Mouse (Mus musculus): ENCODE measurements around the gene Mis12. TPM values are rescaled to one million over a fixed set of nuclear protein-coding genes. Genes with fewer than 3 reads are reported as not detected.

Mis12 gene
- polyA plus RNA-seq, 1 experiment, result 5.1 TPM

DNA sequence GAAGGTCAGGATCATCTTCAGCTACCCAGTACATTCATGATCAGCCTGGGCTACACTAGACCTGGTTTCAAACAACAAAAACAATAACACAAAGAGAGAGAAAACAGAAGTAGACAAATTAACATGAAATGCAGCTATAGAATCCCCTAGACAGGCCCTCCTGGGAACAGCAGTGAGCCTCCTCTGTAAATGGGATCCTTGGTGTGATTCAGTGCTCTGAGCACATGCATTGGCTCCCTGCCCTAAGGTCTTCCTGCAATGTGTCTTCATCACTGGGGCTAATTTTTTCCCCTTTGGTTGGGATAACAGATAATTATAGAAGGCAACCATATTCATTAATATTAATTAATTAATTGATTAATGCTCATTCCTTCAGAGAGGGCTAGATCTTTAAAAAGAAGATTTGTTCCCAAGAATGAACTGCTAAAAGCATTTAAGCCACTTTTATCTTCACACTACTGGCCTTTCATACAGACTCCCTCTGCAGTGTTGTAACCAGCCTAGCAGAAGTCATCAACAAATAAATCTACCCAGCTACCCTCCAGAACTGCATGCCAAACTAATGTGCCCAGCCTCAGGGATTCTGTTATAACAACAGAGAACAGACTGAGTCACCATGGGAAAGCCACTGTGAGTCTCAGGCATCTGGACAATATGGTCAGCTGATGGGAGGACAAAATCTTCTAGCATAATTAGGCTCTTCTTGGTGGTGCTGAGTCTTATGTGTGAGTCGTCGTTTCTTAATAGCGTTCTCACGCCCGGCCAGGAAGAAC lies 20.3 kb downstream of the Mis12 start:
- Histone ChIP-seq H3K4me1 (ENCODE audit: control insufficient read depth, insufficient read depth, low read length) (no peaks in the 10 kb centered on the region), H3K4me3 (replicated peaks; ENCODE audit: extremely low read depth, low read depth, low read length) (no peak overlapping the region)
- no peak for DNase-seq
- TF ChIP-seq POLR2A (IDR thresholded peaks at IDR 0.05; ENCODE audit: borderline replicate concordance, extremely low read depth, low read depth, low read length), result no peak
- TF ChIP-seq CTCF (IDR thresholded peaks at IDR 0.05; ENCODE audit: insufficient read depth, low read length), result no peak
- 96% methylated on average over 5 of the region's 5 CpGs for WGBS

GRCm38 (mm10) chr11:71052554-71052953 lies 33.1 kb downstream of the Mis12 start:
- WGBS, result 0% methylated on average over 1 of the region's 1 CpGs
- TF ChIP-seq CTCF (IDR thresholded peaks at IDR 0.05; ENCODE audit: insufficient read depth, low read length), result no peak
- TF ChIP-seq POLR2A (IDR thresholded peaks at IDR 0.05; ENCODE audit: borderline replicate concordance, extremely low read depth, low read depth, low read length), result no peak
- Histone ChIP-seq H3K4me3 (replicated peaks; ENCODE audit: extremely low read depth, low read depth, low read length) (no peak overlapping the region), H3K4me1 (ENCODE audit: control insufficient read depth, insufficient read depth, low read length) (no peaks in the 10 kb centered on the region)
- no peak for DNase-seq

GRCm38 (mm10) chr11:71076342-71076741 lies 56.9 kb downstream of the Mis12 start:
- TF ChIP-seq POLR2A (IDR thresholded peaks at IDR 0.05; ENCODE audit: borderline replicate concordance, extremely low read depth, low read depth, low read length) (no peak), CTCF (IDR thresholded peaks at IDR 0.05; ENCODE audit: insufficient read depth, low read length) (no peak)
- H3K4me1 ChIP-seq (ENCODE audit: control insufficient read depth, insufficient read depth, low read length), result no peaks in the 10 kb centered on the region
- WGBS, result 46% methylated on average over 1 of the region's 1 CpGs
- no peak for DNase-seq
- H3K4me3 ChIP-seq (replicated peaks; ENCODE audit: extremely low read depth, low read depth, low read length), result no peak overlapping the region

Other genes starting within 250 kb of the Mis12 start
- 2.6 and 3.5 TPM in 2 replicates for gene Scimp, start 207.0 kb upstream of the Mis12 start, polyA plus RNA-seq (2012; rRNA removed)
- gene Rabep1, start 174.8 kb upstream of the Mis12 start, polyA plus RNA-seq (2012; rRNA removed), result 3.4 TPM in 2 replicates
- gene Nup88, start 49.6 kb upstream of the Mis12 start, polyA plus RNA-seq (2012; rRNA removed), result 20.4 and 26.8 TPM in 2 replicates
- 25.6 and 42.6 TPM in 2 replicates for gene Rpain, start 49.4 kb upstream of the Mis12 start, polyA plus RNA-seq (2012; rRNA removed)
- gene C1qbp, start 36.6 kb upstream of the Mis12 start, polyA plus RNA-seq (2012; rRNA removed), result 50.9 and 94.1 TPM in 2 replicates
- 16.3 and 20.5 TPM in 2 replicates for gene Dhx33, start 15.2 kb upstream of the Mis12 start, polyA plus RNA-seq (2012; rRNA removed)
- 9.0 and 15.5 TPM in 2 replicates for gene Derl2, start 230 bp downstream of the Mis12 start, polyA plus RNA-seq (2012; rRNA removed)
- 1.5 and 1.7 TPM in 2 replicates for gene 6330403K07Rik, start 13.9 kb downstream of the Mis12 start, polyA plus RNA-seq (2012; rRNA removed)
- gene Nlrp1a, start 125.1 kb downstream of the Mis12 start, polyA plus RNA-seq (2012; rRNA removed), result 0.10 TPM in 1 of 2 replicates, not detected in the other
- 0.59 and 0.66 TPM in 2 replicates for gene Nlrp1b, start 211.1 kb downstream of the Mis12 start, polyA plus RNA-seq (2012; rRNA removed)